Mouse (Mus musculus): ENCODE measurements around the gene Dolk.

DNA sequence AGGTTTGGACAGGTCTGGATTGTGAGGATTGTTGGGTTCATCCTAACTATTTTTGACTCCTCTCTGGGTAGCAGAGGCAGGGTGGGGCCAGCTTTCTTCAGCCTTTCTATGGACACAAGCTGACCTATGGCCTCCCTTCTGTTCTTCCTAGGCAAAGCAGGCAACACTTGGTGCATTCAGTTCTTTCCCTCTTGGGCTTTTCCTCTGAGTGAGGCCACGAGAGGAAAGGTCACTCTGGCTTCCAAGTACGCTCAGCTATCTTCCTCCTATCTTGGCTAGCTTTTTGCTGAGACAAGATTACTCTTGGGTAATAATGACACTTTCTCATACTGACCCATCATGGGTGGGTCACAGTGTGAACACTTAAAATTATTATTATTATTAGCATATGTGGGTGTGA is 2.9 kb downstream of the Dolk start:
- TF ChIP-seq POLR2A (IDR thresholded peaks at IDR 0.05; ENCODE audit: borderline replicate concordance, insufficient read depth, low read length) (no peak), CTCF (IDR thresholded peaks at IDR 0.05; ENCODE audit: borderline replicate concordance, insufficient read depth, low read depth, low read length) (no peak)
